ENCODE assay signal across 11 mouse cellular contexts in the genomic region with DNA sequence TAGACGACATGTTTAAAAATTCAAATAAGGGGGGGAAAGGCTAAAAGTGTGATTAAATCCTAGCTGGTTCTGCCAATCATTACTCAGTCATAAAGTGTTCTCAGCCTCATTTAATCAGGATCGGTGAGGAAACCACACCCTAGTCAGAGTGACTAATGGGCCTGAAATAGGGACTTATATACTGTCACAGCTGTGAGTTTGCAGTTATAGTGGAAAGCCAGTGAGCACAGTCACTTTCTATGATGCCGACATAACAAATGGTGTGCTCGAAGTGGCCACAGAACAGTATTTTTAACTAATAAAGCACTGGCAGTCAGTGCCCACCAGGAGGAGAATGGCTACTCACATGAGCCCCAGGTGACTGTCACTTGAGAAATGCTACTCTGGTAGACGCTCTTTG. TPM values are rescaled to one million over a fixed set of nuclear protein-coding genes. Genes with fewer than 3 reads are reported as not detected.
DNase-seq lines count a peak whose midpoint lies in the region; ATAC-seq and TF ChIP-seq lines count a peak whose summit lies in the region.
"Had no signal": no experiment of that assay in that cellular context is flagged by ENCODE, and none has a peak within 500 bp of the region (broad histone marks: within the 10 kb centered on the region; RNA-seq: fewer than 3 reads in every experiment).

No protein-coding gene starts in this region.

- TF ChIP-seq CTCF in left cerebral cortex, adult 2 months (IDR thresholded peaks at IDR 0.05): peak; percentile 1; the same call in 1 of the 2 replicates

- peaks cover 7% of the 10 kb centered on the region for H3K36me3 ChIP-seq in liver, embryonic 16.5 days (ENCODE audit: control insufficient read depth, insufficient read depth)
- peaks cover 2% of the 10 kb centered on the region; the same call in 1 of the 2 replicates for H3K36me3 ChIP-seq in stomach, embryonic 15.5 days

- WGBS in liver, embryonic 16.5 days (ENCODE audit: insufficient replicate concordance): 51% methylated on average over 5 of the region's 5 CpGs
- 74% methylated on average over 5 of the region's 5 CpGs for WGBS in stomach, embryonic 15.5 days

- DNase-seq in left cerebral cortex, adult 2 months (ENCODE audit: extremely low spot score in 1 of 2, low spot score in 2 of 2): no peak
- DNase-seq in left cerebral cortex, adult 9 months (ENCODE audit: low spot score in 2 of 2): no peak
- DNase-seq in gastrocnemius, postnatal 10 days: no peak
- DNase-seq in frontal cortex, postnatal 10 days (ENCODE audit: low spot score in 2 of 2): no peak
- DNase-seq: lung, adult 18-20 months had no signal

- H3K9me3 ChIP-seq in liver, embryonic 16.5 days (replicated peaks; ENCODE audit: control insufficient read depth, low read length): no peaks in the 10 kb centered on the region
- no peaks in the 10 kb centered on the region for H3K9me3 ChIP-seq in stomach, embryonic 15.5 days

- peak; percentile 88 for ATAC-seq in erythroblast, adult 5-6 weeks (replicated peaks; ENCODE audit: low FRiP score, poor library complexity, severe bottlenecking)
- peak; percentile 57 for ATAC-seq in liver, embryonic 16.5 days (ENCODE audit: low read depth)
- peak; percentile 68; the same call in 1 of the 2 replicates for ATAC-seq in stomach, embryonic 15.5 days (ENCODE audit: insufficient read depth, low FRiP score, low read depth)
- ATAC-seq: hindbrain, embryonic 16.5 days; Patski had no signal

- no peaks in the 10 kb centered on the region for H3K27me3 ChIP-seq in liver, embryonic 16.5 days (ENCODE audit: control insufficient read depth, insufficient read depth, low read depth, low read length)
- H3K27me3 ChIP-seq in stomach, embryonic 15.5 days (replicated peaks): no peaks in the 10 kb centered on the region
- H3K27me3 ChIP-seq: Patski had no signal

- H3K9ac ChIP-seq in liver, embryonic 16.5 days (ENCODE audit: low read depth, low read length): no peak overlapping the region
- H3K9ac ChIP-seq in stomach, embryonic 15.5 days: no peak overlapping the region

- H3K4me1 ChIP-seq in liver, embryonic 16.5 days (ENCODE audit: control insufficient read depth, low read depth, low read length): peaks cover 14% of the 10 kb centered on the region
- H3K4me1 ChIP-seq in stomach, embryonic 15.5 days: peaks cover 7% of the 10 kb centered on the region; the same call in 1 of the 2 replicates

- H3K27ac ChIP-seq in left cerebral cortex, adult 2 months: no peak overlapping the region
- no peak overlapping the region for H3K27ac ChIP-seq in liver, embryonic 16.5 days (ENCODE audit: low read length)
- no peak overlapping the region for H3K27ac ChIP-seq in stomach, embryonic 15.5 days

- H3K4me3 ChIP-seq in left cerebral cortex, adult 2 months: no peak overlapping the region
- H3K4me3 ChIP-seq in liver, embryonic 16.5 days (ENCODE audit: low read depth, low read length): no peak overlapping the region
- no peak overlapping the region for H3K4me3 ChIP-seq in stomach, embryonic 15.5 days (replicated peaks)

- intact Hi-C loops in left cerebral cortex, adult 2 months (cut with DNase I): no loop called here

- no peak overlapping the region for H3K4me2 ChIP-seq in liver, embryonic 16.5 days (ENCODE audit: low read depth, low read length)
- no peak overlapping the region for H3K4me2 ChIP-seq in stomach, embryonic 15.5 days
- H3K4me2 ChIP-seq: heart, embryonic 11.5 days had no signal

RNA-seq across cellular contexts. Expression of a gene that starts 7.1 kb away (rescaled TPM):
- total RNA-seq in left cerebral cortex, adult 2 months (2021): 100 to 1,000 TPM; 269 to 312 TPM
- 130 and 147 TPM in 2 replicates for total RNA-seq in erythroblast, adult 5-6 weeks (2015; ENCODE audit: low replicate concordance)
- total RNA-seq in erythroblast, adult 5-6 weeks (2017; ENCODE audit: low replicate concordance): 125 and 139 TPM in 2 replicates
- 150 and 152 TPM in 2 replicates for polyA plus RNA-seq in liver, embryonic 16.5 days (2015; fragmentation: Nextera tagmentation; extraction: Ambion mirVana)
- 402 and 410 TPM in 2 replicates for polyA plus RNA-seq in stomach, embryonic 15.5 days (2015; fragmentation: Nextera tagmentation; extraction: Ambion mirVana)
- 100 to 1,000 TPM; 211 to 214 TPM for total RNA-seq in gastrocnemius, postnatal 10 days (2021)
